Mouse (Mus musculus) cerebellum, adult 9-10 months (tissue): Measurements from ENCODE around the gene 6430531B16Rik.

Experiments
- DNase-seq: peaks from one replicate; pipeline ENCODE4 v3.0.0; 2022

Gene 6430531B16Rik

DNA sequence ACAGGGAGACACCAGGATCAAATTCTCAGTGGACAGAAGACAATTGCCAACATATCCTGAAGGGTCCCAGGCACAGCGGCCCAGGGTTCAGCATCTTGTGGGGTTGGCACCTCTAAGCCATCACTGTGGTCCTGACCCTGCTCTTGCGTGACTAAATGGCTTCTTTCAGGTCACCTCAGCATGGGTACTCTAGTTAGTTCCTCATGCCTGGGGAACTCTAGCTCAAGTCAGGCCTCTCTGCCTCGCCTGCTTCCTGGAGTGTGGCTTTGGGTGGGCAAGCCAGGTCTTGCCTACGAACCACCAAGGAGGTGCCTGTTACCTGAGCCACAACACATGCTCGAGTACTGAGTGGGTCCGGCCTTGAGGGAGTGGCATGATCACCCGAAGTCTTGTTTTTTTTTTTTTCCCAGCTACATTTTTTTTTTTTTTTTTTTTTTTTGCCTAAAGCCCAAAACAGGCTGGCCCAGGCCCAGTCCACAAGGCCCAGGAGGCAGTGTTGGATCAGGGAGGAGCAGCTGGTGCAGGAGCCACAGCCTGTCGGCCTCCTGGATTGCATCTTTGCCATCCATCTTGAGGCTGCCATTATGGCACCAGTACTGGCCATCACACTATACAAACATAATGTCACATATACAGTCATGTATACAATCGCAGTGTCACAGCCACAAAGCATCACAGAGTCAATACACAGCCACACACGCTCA, 8.2 kb downstream of the 6430531B16Rik start:
- no peak for DNase-seq

DNA sequence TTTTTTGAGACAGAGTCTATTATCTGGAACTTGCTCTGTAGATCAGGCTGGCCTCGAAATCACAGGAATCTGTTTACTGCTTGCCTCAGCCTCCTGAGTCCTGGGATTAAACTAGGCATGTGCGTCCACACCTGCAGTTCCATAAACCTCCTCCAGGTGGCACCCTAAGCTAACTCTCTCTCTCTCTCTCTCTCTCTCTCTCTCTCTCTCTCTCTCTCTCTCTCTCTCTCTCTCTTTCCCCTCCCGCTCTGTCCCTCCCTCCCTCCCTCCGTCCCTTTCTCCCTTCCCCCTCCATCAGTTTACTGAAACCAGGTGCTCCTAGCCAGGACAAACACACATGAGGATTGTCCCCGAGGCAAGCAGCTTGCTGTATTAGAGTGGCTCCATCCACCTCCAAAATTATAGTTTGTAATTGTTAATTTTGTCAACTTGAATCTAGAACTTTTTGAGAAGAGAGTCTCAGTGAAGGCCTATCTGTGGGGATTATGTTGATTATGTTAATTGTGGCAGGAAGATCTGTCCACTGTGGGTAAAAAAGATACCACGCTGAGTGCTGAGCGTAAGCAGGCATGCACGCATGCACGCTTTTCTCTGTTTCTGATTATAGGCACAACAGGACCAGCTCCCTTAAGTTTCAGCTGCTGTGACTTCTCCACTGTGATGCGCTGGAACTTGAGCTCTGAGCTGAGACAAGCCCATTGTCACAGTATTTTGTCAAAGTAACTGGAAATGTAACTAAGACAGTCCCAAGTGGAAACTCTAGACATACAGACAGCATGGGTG, 9.0 kb downstream of the 6430531B16Rik start:
- DNase-seq, result peak; percentile 86

DNA sequence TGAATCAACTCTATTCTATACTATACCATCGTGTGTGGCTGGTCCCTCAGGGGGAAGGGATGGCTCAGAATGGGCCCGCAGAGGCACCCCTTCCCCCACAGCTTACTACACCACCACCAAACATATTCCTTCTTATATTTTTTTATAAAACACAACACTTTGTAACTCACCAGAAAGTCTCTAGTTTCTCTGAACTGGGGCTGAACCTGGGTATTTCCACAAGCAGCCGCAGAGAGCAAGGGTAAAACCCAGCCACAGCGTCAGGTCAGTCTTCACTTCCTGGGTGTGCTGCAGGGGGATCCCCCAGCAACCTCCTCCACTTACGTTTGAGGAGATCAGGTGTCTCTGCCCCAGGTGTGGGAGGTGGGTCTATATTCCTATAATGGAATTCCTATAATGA, 10.1 kb downstream of the 6430531B16Rik start:
- DNase-seq, result no peak

DNA sequence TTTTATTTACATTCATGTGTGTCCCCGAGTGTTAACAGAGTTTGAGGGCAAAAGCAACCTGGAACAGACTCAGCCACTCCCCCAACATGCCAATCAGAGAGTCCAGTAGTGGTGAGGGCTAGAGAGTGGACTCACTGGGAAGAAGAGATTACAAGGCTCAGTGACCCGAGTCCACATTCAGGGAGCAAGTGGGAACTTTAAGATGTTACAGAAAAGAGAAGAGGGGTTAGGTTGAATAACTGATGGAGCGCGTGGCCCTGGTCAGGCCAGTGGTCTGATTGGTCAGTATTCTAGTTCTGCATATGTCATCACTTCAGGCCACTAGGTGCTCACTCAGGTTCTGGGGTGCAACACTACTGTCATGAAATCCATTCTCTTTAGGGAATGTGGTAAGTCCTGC, 11.4 kb downstream of the 6430531B16Rik start:
- no peak for DNase-seq

DNA sequence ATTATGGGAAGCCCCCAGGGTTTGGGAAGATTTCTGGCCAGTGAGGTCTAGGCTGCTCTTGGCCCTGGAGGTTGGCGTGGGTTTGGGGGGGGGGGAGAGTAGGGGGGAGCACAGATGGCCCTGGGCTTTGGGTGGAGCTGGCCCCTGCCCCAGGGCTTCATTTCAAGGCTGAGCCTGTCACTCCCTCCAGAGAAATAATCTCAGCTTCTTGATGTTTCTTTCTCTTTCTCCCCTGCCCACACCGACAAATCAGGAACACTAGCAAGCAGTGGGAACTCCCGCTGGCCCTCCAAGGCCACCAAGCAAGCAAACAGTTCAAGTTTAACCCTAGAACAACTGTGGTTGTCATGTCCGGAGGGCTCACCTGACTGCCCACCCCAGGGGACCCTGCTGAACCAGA, 14.7 kb downstream of the 6430531B16Rik start:
- no peak for DNase-seq

DNA sequence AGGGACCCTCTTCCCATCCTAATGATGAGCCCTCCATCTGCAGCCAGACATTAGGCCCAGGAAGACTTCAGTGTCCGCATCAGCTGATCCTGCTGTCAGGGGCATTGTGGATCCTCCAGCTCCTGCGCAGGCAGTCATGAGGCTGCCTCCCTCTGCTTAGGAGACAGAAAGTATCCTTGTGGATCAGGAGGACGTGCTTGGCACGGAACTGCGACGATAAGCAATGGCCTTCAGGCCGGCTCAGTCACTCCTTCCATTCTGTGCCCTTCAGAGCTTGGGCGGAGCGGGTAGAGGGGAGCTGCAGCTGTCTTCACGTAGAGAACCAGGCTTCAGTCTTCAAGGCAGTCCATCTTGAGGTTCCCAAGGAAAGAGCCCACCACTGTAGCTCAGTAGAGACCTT, 17.4 kb downstream of the 6430531B16Rik start:
- no peak for DNase-seq

DNA sequence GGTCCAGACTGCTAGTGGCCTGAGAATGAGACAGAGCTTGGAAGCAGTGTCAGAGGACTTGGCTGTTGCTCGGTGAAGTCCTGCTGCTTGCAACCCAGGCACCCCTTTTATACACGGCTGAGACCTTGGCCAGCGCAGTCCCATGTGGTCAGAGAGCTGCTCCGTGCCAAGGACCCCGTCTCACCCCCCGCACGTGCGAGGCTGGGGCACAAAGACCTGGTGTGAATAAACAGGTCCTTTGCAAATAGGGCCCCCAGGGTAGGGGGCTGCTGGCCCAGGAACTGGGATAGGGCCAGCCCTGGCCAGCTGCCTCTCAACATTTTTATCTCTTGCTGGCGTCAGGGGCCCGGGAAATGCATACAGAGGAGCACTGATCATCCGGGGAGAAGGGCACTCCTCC, 20.6 kb downstream of the 6430531B16Rik start:
- no peak for DNase-seq

DNA sequence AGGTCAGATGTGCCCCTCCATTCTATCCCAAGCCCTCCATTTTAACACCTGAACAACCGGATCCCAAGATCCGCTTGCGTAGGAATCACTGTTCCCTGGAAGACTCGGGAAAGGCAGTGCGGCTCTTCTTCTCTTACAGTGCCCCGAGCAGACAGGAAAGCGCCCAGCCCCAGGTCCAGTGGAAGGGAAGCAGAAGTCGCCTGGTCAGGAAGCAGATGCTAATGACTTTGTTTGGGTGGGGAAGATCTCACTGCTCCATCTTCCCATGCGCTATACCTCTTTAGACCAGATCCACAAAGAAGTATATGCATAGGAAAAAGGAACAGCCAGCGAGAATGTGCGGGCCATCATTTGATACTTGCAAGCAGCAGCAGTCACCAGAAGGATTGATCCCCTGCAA, 21.1 kb downstream of the 6430531B16Rik start:
- DNase-seq, result no peak

DNA sequence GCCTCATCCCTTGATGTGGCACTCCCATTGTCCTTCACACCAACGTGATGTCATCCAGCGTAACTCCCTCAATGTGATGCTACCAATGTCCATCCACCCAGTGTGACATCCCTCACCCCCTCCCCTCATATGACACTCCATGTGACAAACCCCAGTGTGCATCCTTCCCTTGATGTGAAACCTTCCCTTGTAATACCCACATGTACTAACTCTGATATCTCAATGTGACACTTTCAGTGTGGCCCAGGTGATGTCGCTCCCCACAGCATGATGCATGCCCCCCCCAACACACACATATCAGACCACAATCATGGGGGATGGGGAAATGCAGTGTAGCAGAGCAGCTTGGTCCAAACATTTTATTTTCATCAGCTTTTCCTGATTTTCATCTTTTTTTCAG, 21.9 kb downstream of the 6430531B16Rik start:
- DNase-seq, result no peak

DNA sequence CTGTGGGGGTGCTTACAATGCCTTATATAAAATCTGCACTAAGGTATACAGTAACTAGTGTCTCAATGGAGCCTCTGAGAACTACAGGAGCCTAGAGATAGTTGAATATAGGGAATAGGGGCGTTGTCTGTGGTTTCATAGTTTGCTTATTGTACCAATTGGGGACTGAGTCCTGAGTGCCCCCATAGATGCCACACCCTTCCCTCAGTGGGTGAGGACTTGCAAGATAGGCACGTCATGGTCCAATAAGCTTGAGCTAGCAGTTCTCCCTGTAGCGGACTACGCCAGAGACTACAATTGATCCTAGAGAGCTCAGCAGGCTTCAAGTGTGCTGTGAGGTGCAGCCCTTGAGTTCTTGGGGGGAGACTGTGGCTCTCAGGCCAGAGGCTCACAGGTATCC, 23.1 kb downstream of the 6430531B16Rik start:
- DNase-seq, result no peak

DNA sequence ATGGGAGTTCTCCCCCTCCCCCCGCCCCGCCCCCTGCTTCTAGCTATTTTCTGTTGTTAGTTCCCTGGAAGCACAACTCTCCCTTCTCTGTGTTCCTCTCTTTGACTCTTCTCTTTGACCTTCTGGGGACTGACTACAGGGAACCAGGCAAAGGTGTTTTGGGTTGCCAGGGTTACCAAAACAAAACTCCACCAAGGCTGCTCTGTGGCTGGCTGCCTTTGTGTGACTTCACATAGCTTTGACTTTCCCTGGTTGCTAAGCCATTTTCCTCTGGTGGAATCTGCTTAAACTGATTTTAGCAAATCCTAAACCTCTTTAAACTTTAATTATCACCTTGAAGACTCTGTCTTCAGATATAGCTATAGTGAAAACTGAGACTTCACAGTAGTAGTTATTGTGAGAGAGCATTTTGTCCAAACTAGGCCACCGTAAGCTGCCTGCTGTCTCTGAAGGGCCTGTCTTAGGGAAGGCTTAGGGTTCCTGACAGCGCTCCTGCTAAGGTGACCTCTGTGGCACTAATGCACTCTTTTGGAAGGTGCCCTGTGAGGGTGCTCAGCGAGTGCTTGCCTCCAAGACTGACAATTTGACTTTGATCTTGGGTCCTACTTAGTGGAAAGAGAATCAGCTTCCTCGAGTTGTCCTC, 26.4 kb downstream of the 6430531B16Rik start:
- DNase-seq, result no peak

DNA sequence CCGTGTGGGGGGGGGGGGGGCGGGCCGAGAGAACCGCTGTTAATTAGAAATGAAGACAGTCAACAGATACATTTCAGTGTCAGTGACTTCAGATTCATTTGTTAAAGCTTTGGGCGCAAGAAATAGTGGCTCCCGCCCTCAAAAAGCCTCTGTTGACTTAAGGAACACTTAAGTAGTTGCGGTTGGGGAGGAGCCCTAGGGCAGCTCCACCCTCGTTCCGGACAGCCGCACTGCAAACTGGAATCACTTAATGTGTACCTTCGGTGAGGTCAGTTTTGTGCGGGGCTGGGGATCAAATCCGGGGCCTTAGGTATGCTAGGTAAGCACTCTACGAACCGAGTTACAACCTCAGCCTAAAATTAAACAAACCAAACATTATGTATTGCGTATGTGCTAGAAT, 27.5 kb downstream of the 6430531B16Rik start:
- no peak for DNase-seq

DNA sequence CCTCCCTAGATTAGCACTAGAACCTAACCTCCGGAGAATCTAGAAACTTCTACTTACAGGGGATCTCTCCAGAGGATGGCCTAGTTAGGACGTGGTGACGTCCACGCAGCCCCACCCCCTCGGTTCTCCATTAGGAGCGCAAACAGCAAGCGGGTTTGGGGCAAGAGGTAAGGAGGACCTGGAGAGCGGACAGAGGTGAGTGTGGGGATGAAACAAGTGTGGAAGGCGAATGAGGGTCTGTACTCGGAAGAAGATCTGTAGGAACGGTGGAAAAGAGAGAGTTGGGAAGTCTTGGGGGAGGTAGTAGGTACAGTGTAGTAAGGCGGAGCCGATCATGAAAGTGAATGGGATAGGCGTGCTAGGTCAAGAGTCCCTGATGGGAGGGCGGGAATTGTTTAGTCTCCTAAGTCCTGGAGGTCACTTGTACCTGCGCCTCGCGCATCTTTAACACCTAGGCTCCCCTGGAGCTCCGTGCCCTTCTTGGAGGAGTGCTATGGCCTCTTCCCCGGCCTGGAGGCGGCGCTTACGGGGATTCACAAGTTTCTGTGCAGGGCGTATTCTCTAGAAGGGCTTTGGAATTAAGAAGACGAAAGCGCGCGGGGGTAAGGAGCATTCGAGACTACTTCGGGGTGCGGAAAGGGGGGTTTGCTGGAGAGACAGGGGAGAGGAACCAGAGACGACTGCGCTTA, 28.1 kb downstream of the 6430531B16Rik start:
- no peak for DNase-seq

DNA sequence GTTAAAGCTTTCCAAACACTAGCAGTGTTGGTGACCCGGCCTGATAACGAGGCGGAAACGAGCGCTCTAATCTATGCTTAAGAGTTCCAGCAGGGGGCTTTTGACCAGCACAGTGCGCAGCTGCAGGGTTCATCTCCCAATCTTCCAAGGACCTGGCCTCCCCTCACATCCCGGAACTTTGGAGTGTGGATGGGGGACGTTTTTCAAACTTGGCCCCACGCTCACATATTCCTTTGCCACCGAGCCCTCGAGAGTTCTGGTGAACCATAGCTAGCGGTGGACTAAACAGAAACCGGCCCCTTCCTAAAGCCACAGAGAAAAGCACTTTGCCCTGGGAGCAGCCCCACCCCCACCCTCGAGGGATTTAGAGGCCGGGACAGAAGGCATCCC, 28.7 kb downstream of the 6430531B16Rik start:
- DNase-seq, result no peak

DNA sequence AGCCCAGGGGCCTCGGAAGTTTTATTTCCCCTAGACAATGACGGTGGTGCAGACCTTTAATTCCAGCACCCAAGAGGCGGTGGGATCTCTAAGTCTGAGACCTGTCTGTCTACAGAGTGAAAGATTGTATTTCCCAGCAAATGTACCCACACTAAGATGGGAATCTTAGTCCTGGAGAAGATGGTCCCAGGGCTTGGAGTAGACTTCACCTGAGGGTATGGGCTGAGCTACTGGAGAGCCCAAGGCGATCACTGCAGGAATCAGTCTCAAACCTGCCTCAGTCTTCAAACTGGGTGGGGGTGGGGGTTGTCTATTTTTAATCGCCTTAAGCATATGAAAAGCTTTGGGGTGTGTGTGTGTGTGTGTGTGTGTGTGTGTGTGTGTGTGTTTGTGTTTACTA, 32.5 kb downstream of the 6430531B16Rik start:
- no peak for DNase-seq

DNA sequence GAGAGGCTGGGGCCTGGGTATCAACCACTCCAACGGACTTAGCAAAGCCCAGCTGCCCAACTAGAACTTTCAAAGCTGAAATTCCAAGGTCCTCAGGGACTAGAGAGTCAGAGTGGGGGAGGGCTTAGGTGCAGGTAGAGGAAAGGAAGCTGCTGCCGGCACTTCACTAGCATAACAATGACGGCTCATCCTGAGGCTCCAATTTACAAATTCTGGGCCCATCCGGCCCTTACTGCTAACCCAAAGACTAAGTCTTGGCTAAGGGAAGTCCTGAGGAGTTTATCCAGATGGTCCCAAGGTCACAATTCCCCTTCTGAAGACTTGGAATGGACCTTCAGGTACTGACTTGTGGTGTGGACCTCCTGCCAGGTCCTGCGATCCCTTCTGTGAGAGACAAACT, 33.0 kb downstream of the 6430531B16Rik start:
- no peak for DNase-seq

DNA sequence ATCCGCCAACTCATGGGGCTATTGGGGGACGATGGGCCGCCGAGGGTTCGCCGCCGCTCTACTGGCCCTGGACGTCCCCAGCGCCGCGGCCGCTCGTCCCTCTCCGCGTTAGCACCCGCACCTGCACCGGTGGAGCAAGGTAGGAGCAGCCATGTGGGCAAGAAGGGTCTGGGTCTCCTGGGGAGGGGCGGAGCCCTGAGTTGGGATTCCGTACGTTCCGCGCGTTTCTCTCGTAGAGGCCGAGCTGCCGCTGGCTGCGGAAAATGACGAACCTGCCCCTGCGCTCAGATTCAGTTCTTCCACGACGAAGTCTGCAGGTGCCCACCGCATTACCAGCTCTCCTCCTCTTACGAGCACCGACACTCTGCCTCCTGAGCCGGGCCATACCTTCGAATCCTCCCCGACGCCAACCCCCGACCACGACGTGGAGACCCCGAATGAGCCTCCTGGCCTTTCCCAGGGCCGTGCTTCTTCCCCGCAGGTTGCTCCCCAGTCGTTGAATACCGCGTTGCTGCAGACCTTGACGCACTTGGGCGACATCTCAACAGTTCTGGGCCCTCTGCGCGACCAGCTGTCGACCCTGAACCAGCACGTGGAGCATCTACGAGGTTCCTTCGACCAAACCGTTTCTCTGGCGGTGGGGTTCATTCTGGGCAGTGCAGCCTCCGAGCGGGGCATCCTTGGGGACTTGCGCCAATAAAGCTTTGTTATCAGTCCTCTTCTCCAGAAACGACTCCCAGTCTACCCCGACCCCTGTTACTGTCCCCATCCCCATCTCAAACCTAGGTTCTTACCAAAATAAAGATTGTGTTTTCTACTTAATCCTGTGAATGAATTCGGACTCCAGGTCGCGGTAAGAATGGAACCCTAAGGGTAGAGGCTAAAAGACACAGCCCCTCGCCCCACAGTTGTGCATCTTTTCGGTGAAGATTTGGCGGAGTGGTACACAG, 34.0 kb downstream of the 6430531B16Rik start:
- no peak for DNase-seq

DNA sequence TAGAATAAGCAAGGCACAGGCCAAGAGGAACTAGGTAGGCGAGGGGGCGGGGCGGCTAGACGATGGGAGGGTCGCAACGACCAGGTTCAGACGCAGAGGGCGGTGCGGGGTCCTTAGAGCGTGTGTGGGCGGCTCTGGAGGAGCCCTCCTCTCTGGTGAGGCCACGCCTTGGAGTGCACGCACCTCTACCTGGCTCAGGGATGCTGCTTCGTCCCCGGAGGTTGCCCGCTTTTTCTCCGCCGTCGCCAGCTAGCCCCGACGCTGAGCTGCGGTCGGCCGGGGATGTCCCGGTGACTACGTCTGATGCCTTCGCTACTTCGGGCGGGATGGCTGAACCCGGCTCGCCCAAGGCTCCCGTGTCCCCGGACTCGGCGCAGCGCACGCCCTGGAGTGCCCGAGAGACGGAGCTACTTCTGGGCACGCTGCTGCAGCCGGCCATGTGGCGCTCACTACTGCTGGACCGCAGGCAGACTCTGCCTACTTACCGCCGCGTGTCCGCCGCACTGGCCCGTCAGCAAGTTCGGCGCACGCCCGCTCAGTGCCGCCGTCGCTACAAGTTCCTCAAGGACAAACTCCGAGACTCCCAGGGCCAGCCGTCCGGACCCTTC, 34.8 kb downstream of the 6430531B16Rik start, which contains the start of gene Utf1:
TSS of gene Utf1 (plus strand) at position 116 of the 608 bp plus-strand sequence.
- no peak for DNase-seq

DNA sequence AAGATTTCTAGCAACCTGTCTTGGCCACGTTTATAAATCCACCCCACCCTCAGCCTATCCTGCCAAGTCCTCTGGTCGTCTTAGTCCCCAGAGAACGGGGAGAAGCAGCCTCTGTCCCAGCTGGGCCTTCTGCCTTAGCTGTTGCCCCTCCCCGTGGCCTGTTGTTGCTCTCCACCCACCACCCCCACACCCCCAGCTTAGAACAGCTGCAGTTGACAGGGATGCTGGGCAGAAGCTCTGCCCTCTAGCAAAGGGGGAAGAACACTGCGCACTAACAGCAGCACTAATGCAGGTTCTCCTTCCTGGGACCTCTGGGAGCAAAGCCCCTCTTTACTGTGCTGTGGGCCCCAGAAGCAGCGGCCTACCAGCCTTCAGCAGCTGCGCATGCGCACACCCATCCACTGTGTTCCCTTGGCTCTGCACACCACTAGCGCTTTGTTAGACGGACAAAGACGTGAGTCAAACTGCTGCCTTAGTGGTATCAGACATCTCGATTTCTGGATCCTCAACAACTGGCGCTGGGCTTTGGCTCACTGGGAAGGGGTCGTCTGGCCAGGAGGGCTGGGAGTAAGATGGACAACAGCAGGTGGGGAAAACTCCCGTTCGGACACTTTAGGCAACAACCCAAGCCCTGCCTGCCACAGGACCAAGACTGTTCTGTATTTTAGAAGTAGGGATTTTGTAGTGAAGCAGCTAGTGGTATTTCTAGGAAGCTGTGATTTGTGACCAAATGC, 37.9 kb downstream of the 6430531B16Rik start:
- DNase-seq, result no peak

DNA sequence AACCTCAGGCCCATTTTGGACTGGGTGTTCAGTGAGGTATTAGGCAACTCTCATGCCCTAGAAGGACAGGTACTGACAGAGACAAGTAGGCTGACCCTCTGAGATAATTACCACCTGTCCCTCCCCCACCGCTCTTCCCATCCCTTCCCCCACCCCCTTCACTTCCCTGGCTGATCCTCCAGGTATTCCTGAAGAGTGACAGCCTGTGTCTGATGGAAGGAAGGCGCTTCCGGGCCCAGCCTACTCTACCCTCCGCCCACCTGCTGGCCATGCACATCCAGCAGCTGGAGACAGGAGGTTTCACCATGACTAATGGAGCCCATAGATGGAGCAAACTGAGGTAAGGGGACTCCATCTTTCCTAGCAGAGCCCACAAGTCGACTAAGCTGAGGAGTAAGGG, 40.7 kb downstream of the 6430531B16Rik start:
- no peak for DNase-seq

DNA sequence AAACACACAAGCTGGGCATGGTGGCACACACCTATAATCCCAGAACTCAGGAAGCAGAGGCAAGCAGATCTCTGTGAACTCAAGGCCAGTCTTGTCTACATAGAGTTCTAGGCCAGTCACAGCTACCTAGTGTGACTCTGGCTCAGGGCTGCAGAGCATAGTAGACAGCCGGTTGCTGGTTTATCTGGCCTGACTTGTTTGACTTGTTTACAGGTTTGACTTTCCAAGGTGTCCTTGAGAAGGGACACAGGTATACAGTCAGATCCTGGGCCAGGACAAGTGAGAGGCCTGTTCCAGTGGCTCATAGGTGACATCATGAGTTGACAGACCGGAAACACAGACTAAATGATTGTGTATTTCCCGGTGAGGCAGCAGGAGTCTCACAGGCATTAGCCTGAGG, 41.4 kb downstream of the 6430531B16Rik start:
- no peak for DNase-seq
